Mouse (Mus musculus): ENCODE results near the gene Tomm40.

DNA sequence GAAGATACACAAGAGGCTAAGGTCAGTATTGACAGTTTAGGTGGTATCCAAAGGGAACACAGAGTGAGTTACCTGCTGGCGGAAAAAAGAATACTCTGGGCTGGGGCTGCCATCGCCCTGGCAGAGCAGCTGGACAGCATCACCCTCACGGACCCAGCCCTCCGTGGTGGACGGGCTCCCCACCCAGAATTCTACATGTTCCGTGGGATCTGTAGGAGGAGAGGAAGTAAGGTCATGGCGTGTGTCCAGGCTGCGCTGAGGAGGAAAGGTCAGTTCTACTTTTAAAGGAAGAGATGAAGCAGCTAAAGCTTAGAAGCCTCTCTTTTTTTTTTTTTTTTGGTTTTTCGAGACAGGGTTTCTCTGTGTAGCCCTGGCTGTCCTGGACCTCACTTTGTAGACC is 49.3 kb upstream of the Tomm40 start:
- TF ChIP-seq ZC3H11A (IDR thresholded peaks at IDR 0.05; ENCODE audit: borderline replicate concordance, low read depth, low read length) (no peak), ZNF384 (IDR thresholded peaks at IDR 0.05; ENCODE audit: low read depth, low read length) (no peak), MAFK (IDR thresholded peaks at IDR 0.05; ENCODE audit: insufficient read depth, low read depth, low read length) (no peak), HCFC1 (IDR thresholded peaks at IDR 0.05; ENCODE audit: borderline replicate concordance, insufficient read depth, low read length) (no peak)
